Mouse (Mus musculus) embryonic facial prominence, embryonic 11.5 days (tissue): ENCODE measurements around the gene Nhej1. TPM values are rescaled to one million over a fixed set of nuclear protein-coding genes. Genes with fewer than 3 reads are reported as not detected.

Experiments used
- ATAC-seq: fragments of 200-750 bp; cut with Nextera tagmentation; replicated peaks from 2 replicates; pipeline ENCODE4 v1.8.0; 2017; ENCODE audit warnings: low read depth; ENCODE audit not compliant: insufficient number of reproducible peaks, low FRiP score, low TSS enrichment
- DNase-seq: peaks from one replicate; pipeline ENCODE4 v3.0.0-alpha.2; 2015; ENCODE audit warnings: low spot score
- H3K27ac ChIP-seq: fragments of 300-500 bp; sonication (generic); replicated peaks from 2 replicates; pipeline ENCODE4 v1.5.1; 2014; ENCODE audit warnings: mild to moderate bottlenecking, low read depth, low read length, control low read depth
- H3K27me3 ChIP-seq: fragments of 300-500 bp; sonication (generic); 2 replicates; pipeline ENCODE4 v1.6.1; 2014; ENCODE audit warnings: mild to moderate bottlenecking, low read length, moderate library complexity, mixed read lengths; ENCODE audit not compliant: control insufficient read depth, insufficient read depth
- H3K36me3 ChIP-seq: fragments of 300-500 bp; sonication (generic); replicated peaks from 2 replicates; pipeline ENCODE4 v1.6.1; 2014; ENCODE audit warnings: low read depth, mild to moderate bottlenecking, low read length, moderate library complexity, mixed read lengths; ENCODE audit not compliant: control insufficient read depth, insufficient read depth
- H3K4me1 ChIP-seq: fragments of 300-500 bp; sonication (generic); 2 replicates; pipeline ENCODE4 v1.6.1; 2014; ENCODE audit warnings: low read length, mixed read lengths; ENCODE audit not compliant: control insufficient read depth, insufficient read depth
- H3K4me2 ChIP-seq: fragments of 300-500 bp; sonication (generic); 2 replicates; pipeline ENCODE4 v1.6.1; 2014; ENCODE audit warnings: low read depth, mild to moderate bottlenecking, control low read depth, low read length, moderate library complexity
- H3K4me3 ChIP-seq: fragments of 300-500 bp; sonication (generic); 2 replicates; pipeline ENCODE4 v1.5.1; 2014; ENCODE audit warnings: low read depth, low read length, control low read depth
- H3K9ac ChIP-seq: fragments of 300-500 bp; sonication (generic); replicated peaks from 2 replicates; pipeline ENCODE4 v1.6.1; 2014; ENCODE audit warnings: mild to moderate bottlenecking, control low read depth, low read length
- H3K9me3 ChIP-seq: fragments of 300-500 bp; sonication (generic); replicated peaks from 2 replicates; pipeline ENCODE4 v1.6.1; 2016; ENCODE audit warnings: mild to moderate bottlenecking, low read length, inconsistent platforms, mixed read lengths; ENCODE audit not compliant: control insufficient read depth
- WGBS: fragments of 180-500 bp; shearing (Covaris S2); extraction: QIAGEN DNeasy Blood & Tissue Kit; methylation state at CpG from one replicate; pipeline ENCODE4 v1.1.7; 2014; 5-methylcytosine and 5-hydroxymethylcytosine counted together
- polyA plus RNA-seq: library from polyadenylated mRNA; unstranded; fragments of >200 nt; fragmentation: Nextera tagmentation; extraction: Ambion mirVana; gene quantifications from 2 replicates; pipeline ENCODE4 v1.2.1, GENCODE M21; 2014

Nhej1 gene
- polyA plus RNA-seq, 1 experiment from 2014 or later, result 12.0 TPM

DNA sequence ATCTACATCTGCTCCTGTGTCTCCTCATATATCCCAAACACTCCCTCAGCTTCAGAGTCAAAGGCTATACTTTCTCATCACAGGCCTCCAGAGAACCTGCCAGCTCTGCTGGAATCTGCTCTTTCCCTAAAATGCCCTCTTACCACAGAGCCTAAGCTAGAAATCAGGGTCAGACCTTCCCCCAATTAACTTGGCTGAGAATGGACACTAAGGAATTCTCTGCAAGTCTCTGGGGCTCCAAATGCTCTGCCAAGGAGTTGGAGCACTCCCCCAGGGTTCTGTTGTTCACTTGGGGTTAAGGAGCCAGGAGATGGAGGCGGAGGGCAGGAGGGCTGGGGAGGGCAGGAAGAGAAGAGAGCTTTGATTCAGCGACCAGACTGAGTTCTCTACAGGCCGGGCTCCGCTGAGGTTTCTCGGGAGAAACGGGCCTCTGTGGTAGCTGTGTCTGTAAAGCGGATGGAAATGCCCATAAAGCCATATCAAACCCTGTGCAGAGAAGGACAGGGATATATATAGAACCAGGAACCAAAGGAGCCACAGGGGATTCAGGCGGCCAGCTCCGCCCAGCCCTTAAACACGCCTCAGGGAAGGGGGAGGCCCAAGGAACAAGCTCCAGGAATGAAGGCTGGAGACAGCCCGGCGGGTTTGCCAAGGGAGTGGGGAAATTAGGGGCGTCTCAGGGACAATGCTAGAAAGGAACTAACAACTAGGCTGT is 109.3 kb downstream of the Nhej1 start:
- H3K9ac ChIP-seq, result no peak overlapping the region
- H3K4me1 ChIP-seq, result peaks cover 3% of the 10 kb centered on the region
- no peak for ATAC-seq
- 18% methylated on average over 13 of the region's 13 CpGs for WGBS
- no peak overlapping the region for H3K4me2 ChIP-seq
- no peaks in the 10 kb centered on the region for H3K36me3 ChIP-seq
- H3K27me3 ChIP-seq, result no peaks in the 10 kb centered on the region
- no peak overlapping the region for H3K27ac ChIP-seq
- no peaks in the 10 kb centered on the region for H3K9me3 ChIP-seq
- no peak overlapping the region for H3K4me3 ChIP-seq
- DNase-seq, result peak; percentile 27

DNA sequence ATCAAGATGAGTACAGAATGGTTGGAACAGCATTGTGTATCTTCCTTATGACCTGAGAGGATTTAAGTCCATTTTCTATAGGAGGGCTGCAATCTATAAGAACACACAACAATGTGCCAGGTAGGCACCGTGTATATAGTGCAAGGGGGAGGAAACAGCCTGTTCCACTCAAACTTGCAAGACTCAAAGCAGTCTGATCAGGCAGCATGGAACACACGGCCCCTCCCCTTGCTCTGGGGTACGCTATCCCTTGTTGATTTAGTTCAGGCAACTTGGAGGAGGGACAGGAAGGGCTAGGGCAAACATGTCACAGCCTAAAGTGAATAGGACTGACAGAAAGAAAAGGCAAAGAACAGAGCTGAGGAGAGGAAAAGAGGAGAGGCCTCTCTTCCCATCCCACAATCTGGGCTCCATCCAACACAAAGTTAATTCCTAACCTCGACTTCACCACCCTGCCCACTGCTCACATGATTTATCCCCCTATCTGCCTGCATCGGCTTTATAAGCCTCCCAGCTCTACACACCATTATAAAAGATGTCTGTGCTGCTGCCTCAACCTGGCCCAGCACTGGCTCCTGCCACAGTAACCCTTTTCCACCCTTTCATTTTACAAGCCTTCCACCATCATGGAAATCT is 110.7 kb downstream of the Nhej1 start:
- no peak overlapping the region for H3K27ac ChIP-seq
- DNase-seq (no peak), ATAC-seq (no peak)
- H3K36me3 ChIP-seq, result no peaks in the 10 kb centered on the region
- H3K27me3 ChIP-seq, result no peaks in the 10 kb centered on the region
- peaks cover 3% of the 10 kb centered on the region for H3K4me1 ChIP-seq
- H3K9ac ChIP-seq, result no peak overlapping the region
- H3K9me3 ChIP-seq, result no peaks in the 10 kb centered on the region
- WGBS, result 32% methylated on average over 5 of the region's 5 CpGs
- H3K4me2 ChIP-seq, result no peak overlapping the region
- no peak overlapping the region for H3K4me3 ChIP-seq

DNA sequence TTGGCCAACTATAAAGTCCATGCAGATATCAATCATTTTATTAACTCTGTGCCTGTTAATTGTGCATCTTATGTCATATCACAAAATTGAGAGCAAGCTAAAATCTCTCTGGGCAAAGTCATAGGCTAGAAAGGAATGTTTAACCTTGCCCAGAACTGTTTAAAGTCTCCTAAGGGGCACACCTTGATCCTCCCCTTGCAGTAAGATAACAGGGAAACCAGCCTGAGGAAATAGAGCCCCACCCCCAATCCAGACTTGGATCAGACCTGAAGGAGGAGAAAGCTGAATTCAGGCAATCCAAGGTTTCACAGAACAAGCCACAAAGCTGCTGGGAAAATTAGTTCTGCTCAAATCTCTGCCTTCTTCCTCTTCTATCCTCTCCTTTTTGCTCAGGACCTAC is 114.2 kb downstream of the Nhej1 start:
- no peaks in the 10 kb centered on the region for H3K4me1 ChIP-seq
- ATAC-seq (no peak), DNase-seq (no peak)
- no peak overlapping the region for H3K27ac ChIP-seq
- no peaks in the 10 kb centered on the region for H3K9me3 ChIP-seq
- no peak overlapping the region for H3K4me2 ChIP-seq
- H3K36me3 ChIP-seq, result no peaks in the 10 kb centered on the region
- no peaks in the 10 kb centered on the region for H3K27me3 ChIP-seq
- H3K4me3 ChIP-seq, result no peak overlapping the region
- H3K9ac ChIP-seq, result no peak overlapping the region

DNA sequence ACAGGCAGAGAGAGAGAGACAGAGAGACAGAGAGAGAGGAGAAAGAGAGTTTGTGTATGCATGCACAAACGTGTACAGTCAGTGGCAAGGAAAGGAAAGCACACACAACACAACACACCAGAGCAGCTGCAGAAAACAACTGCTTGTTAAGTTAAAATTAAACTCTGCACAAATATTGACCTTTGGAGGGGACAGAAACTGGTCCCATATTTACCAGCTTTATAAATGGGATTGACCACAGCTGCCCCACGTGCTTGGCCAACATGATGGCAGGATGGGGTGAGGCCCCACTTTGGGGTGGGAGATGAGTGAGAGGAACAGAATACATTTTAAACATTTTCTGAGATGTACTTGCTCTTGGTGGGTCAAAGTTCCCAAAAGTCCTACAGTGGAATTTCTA is 114.8 kb downstream of the Nhej1 start:
- no peak overlapping the region for H3K4me2 ChIP-seq
- DNase-seq (no peak), ATAC-seq (no peak)
- no peak overlapping the region for H3K4me3 ChIP-seq
- H3K4me1 ChIP-seq, result no peaks in the 10 kb centered on the region
- no peak overlapping the region for H3K27ac ChIP-seq
- 61% methylated on average over 2 of the region's 2 CpGs for WGBS
- no peak overlapping the region for H3K9ac ChIP-seq
- H3K9me3 ChIP-seq, result no peaks in the 10 kb centered on the region
- H3K36me3 ChIP-seq, result no peaks in the 10 kb centered on the region
- no peaks in the 10 kb centered on the region for H3K27me3 ChIP-seq

DNA sequence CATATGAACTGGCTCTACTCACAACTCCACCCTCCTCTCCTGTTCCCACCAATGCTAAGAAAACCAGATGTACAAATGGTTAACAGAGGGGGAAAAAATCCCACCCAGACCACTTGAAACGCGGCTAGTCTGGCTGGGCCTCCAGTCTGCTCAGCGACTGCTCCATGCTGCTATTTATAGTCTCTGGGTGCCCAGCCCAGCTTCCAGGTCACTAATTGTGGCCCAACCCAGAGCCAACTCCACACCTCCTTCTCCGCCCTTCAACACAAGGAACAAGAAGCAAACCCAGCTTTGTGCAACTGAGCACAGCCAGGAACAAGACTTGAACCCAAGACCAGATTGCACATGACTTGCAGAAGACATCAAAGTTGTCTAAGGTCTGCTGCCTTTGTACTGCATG is 119.0 kb downstream of the Nhej1 start:
- H3K4me2 ChIP-seq, result no peak overlapping the region
- H3K9me3 ChIP-seq, result no peaks in the 10 kb centered on the region
- WGBS, result 42% methylated on average over 4 of the region's 4 CpGs
- no peaks in the 10 kb centered on the region for H3K4me1 ChIP-seq
- no peak overlapping the region for H3K9ac ChIP-seq
- no peaks in the 10 kb centered on the region for H3K27me3 ChIP-seq
- H3K27ac ChIP-seq, result no peak overlapping the region
- no peak overlapping the region for H3K4me3 ChIP-seq
- ATAC-seq (no peak), DNase-seq (no peak)
- no peaks in the 10 kb centered on the region for H3K36me3 ChIP-seq

DNA sequence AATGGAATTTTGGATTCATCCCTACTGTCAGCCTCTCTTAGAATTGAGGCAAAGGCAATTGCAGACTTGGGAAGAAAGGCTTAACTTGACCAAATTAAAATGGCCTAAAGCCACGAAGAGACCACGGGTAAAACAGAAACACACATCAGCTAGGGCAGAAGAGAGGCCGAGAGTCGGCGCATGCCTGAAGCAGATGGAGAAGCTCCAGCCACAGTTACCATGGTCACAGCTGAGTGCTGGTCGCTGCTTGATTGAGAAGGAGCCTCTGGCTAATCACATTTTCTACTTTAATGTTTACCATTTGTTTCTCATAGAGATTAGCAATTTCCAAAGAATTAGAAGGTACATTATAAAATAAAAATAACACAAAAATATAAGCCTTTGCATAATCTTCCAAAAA is 123.8 kb downstream of the Nhej1 start:
- H3K9ac ChIP-seq, result no peak overlapping the region

DNA sequence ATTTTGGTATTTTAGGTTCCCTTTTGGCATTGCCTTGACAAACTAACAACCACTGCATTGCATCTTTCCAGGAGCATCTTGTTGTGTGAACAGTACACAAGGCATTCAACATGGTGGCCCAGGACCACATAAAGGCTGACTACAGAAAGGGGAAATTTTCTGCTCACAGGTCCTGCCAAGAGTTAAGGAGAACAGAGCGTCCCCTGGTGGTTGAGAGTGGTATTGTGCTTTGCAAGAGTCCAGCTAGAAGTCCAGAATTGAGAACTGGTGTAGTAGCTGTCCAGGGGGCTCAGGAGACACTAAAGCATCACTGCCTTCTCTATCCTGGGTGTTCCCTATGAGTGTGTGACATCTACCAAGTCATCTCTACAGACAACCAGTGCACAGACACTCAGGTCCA is 124.5 kb downstream of the Nhej1 start:
- Histone ChIP-seq H3K27me3 (no peaks in the 10 kb centered on the region), H3K4me1 (no peaks in the 10 kb centered on the region), H3K9ac (no peak overlapping the region), H3K27ac (no peak overlapping the region), H3K4me3 (no peak overlapping the region), H3K9me3 (no peaks in the 10 kb centered on the region), H3K4me2 (no peak overlapping the region), H3K36me3 (no peaks in the 10 kb centered on the region)
- DNase-seq (peak; percentile 62), ATAC-seq (no peak)
- 0% methylated on average over 1 of the region's 1 CpGs for WGBS

More for the DNA sequence above, 123.8 kb downstream of the Nhej1 start:
- no peaks in the 10 kb centered on the region for H3K27me3 ChIP-seq
- H3K4me3 ChIP-seq, result no peak overlapping the region
- H3K27ac ChIP-seq, result no peak overlapping the region
- no peaks in the 10 kb centered on the region for H3K36me3 ChIP-seq
- no peaks in the 10 kb centered on the region for H3K4me1 ChIP-seq
- no peak overlapping the region for H3K4me2 ChIP-seq
- WGBS, result 53% methylated on average over 6 of the region's 6 CpGs
- no peaks in the 10 kb centered on the region for H3K9me3 ChIP-seq
- no peak for DNase-seq
- no peak for ATAC-seq

DNA sequence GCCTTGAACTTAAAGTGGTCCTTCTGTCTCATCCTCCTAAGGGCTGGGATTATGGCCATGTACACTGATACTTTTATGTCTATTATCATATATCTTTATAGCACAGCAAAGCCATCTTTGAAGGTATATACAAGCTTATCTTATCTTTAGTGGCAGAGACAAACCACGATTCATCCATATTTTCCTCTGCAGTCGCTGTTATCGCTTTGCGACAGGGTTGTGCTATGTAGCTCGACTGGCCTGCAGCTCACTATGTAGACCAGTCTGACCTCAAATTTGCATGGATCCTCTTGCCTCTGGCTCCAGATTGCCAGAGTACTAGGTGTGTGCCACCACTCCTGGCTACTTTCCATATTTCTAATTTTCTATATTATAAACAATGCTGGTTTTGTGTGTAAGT is 125.8 kb downstream of the Nhej1 start:
- Histone ChIP-seq H3K9me3 (no peaks in the 10 kb centered on the region), H3K9ac (no peak overlapping the region), H3K4me1 (no peaks in the 10 kb centered on the region), H3K36me3 (no peaks in the 10 kb centered on the region), H3K4me2 (no peak overlapping the region), H3K4me3 (no peak overlapping the region), H3K27me3 (no peaks in the 10 kb centered on the region), H3K27ac (no peak overlapping the region)
- DNase-seq (no peak), ATAC-seq (no peak)
- 88% methylated on average over 5 of the region's 5 CpGs for WGBS
